Mouse (Mus musculus) liver, embryonic 16.5 days (tissue): ENCODE measurements around the gene Gm9789. TPM values are rescaled to one million over a fixed set of nuclear protein-coding genes. Genes with fewer than 3 reads are reported as not detected.
"Not testable (repeated sequence)": the region's sequence is repeated elsewhere in the genome, so short reads cannot be mapped to it uniquely, and the experiment has no call there.

Experiments
- ATAC-seq: fragments of 200-750 bp; cut with Nextera tagmentation; 2 replicates; pipeline ENCODE4 v1.8.0; 2017; ENCODE audit warnings: low read depth, mild to moderate bottlenecking, moderate number of reproducible peaks, moderate library complexity
- H3K27ac ChIP-seq: fragments of 300-500 bp; sonication (generic); 2 replicates; pipeline ENCODE4 v1.5.1; 2014; ENCODE audit warnings: mild to moderate bottlenecking, low read length
- H3K27me3 ChIP-seq: fragments of 300-500 bp; sonication (generic); 2 replicates; pipeline ENCODE4 v1.6.1; 2014; ENCODE audit warnings: low read depth, low read length, mixed read lengths; ENCODE audit not compliant: control insufficient read depth, insufficient read depth
- H3K36me3 ChIP-seq: fragments of 300-500 bp; sonication (generic); 2 replicates; pipeline ENCODE4 v1.6.1; 2014; ENCODE audit warnings: mild to moderate bottlenecking; ENCODE audit not compliant: control insufficient read depth, insufficient read depth
- H3K4me1 ChIP-seq: fragments of 300-500 bp; sonication (generic); 2 replicates; pipeline ENCODE4 v1.6.1; 2014; ENCODE audit warnings: low read depth, low read length, mixed read lengths; ENCODE audit not compliant: control insufficient read depth
- H3K4me2 ChIP-seq: fragments of 300-500 bp; sonication (generic); 2 replicates; pipeline ENCODE4 v1.6.1; 2014; ENCODE audit warnings: low read depth, low read length, mixed read lengths
- H3K4me3 ChIP-seq: fragments of 300-500 bp; sonication (generic); 2 replicates; pipeline ENCODE4 v1.5.1; 2014; ENCODE audit warnings: low read depth, mild to moderate bottlenecking, low read length
- H3K9ac ChIP-seq: fragments of 300-500 bp; sonication (generic); 2 replicates; pipeline ENCODE4 v1.6.1; 2014; ENCODE audit warnings: low read depth, low read length
- H3K9me3 ChIP-seq: fragments of 300-500 bp; sonication (generic); replicated peaks from 2 replicates; pipeline ENCODE4 v1.6.1; 2016; ENCODE audit warnings: low read length; ENCODE audit not compliant: control insufficient read depth
- WGBS: fragments of 180-500 bp; shearing (Covaris S2); extraction: QIAGEN DNeasy Blood & Tissue Kit; methylation state at CpG from one replicate; pipeline ENCODE4 v1.1.7; 2014; ENCODE audit not compliant: insufficient replicate concordance; 5-methylcytosine and 5-hydroxymethylcytosine counted together
- polyA plus RNA-seq: library from polyadenylated mRNA; unstranded; fragments of >200 nt; fragmentation: Nextera tagmentation; extraction: Ambion mirVana; gene quantifications from 2 replicates; pipeline ENCODE4 v1.2.1, GENCODE M21; 2015

Gene Gm9789
- polyA plus RNA-seq, result not detected in 2 replicates

GRCm38 (mm10) chr16:89157652-89158051, at the start of gene Gm9789:
Gene Gm9789, plus strand, starts transcription at chr16:89157952.
- H3K4me3 ChIP-seq, result no peak within 1 kb of the TSS
- no peak within 1 kb of the TSS for H3K4me2 ChIP-seq
- H3K27ac ChIP-seq, result no peak within 1 kb of the TSS
- no peak within 1 kb of the TSS for H3K9ac ChIP-seq
- WGBS, result 69% methylated on average over 4 of the region's 4 CpGs
- H3K9me3 ChIP-seq, result no peaks in the 10 kb centered on the region
- no peak for ATAC-seq
- H3K4me1 ChIP-seq, result no peaks in the 10 kb centered on the region
- H3K36me3 ChIP-seq, result no peaks in the 10 kb centered on the region
- H3K27me3 ChIP-seq, result no peaks in the 10 kb centered on the region

GRCm38 (mm10) chr16:89140551-89140950, 17.2 kb upstream of the Gm9789 start, which contains the start of gene Gm6358:
Gene Gm6358, plus strand, starts transcription at chr16:89140851.
- no peak within 1 kb of the TSS for H3K4me2 ChIP-seq
- no peaks in the 10 kb centered on the region for H3K4me1 ChIP-seq
- H3K27me3 ChIP-seq, result no peaks in the 10 kb centered on the region
- WGBS, result 78% methylated on average over 1 of the region's 1 CpGs
- H3K27ac ChIP-seq, result no peak within 1 kb of the TSS
- no peak within 1 kb of the TSS for H3K9ac ChIP-seq
- no peak for ATAC-seq
- no peak within 1 kb of the TSS for H3K4me3 ChIP-seq
- H3K9me3 ChIP-seq, result no peaks in the 10 kb centered on the region
- H3K36me3 ChIP-seq, result no peaks in the 10 kb centered on the region

- H3K4me1 ChIP-seq, result no peaks in the 10 kb centered on the region
- no peak within 1 kb of the TSS for H3K4me3 ChIP-seq
- WGBS, result 78% methylated on average over 1 of the region's 1 CpGs
- no peaks in the 10 kb centered on the region for H3K36me3 ChIP-seq
- H3K4me2 ChIP-seq, result no peak within 1 kb of the TSS
- no peaks in the 10 kb centered on the region for H3K9me3 ChIP-seq
- no peak within 1 kb of the TSS for H3K9ac ChIP-seq
- H3K27me3 ChIP-seq, result no peaks in the 10 kb centered on the region
- no peak for ATAC-seq
- no peak within 1 kb of the TSS for H3K27ac ChIP-seq
These were observed 7.0 kb upstream of the Gm9789 start, which contains the start of gene Gm10061 for GRCm38 (mm10) chr16:89150786-89151185. Gene Gm10061, plus strand, starts transcription at chr16:89151086.

GRCm38 (mm10) chr16:89169190-89169589, 11.4 kb downstream of the Gm9789 start, which contains the start of gene Gm7735:
Gene Gm7735, plus strand, starts transcription at chr16:89169490.
- not testable (repeated sequence) for H3K27me3 ChIP-seq, H3K4me3 ChIP-seq, ATAC-seq, H3K4me1 ChIP-seq, H3K27ac ChIP-seq, H3K36me3 ChIP-seq, H3K4me2 ChIP-seq, H3K9ac ChIP-seq, H3K9me3 ChIP-seq

- 52% methylated on average over 2 of the region's 2 CpGs for WGBS
- ATAC-seq, result no peak
- no peak within 1 kb of the TSS for H3K4me3 ChIP-seq
- no peak within 1 kb of the TSS for H3K4me2 ChIP-seq
- no peaks in the 10 kb centered on the region for H3K36me3 ChIP-seq
- H3K27me3 ChIP-seq, result no peaks in the 10 kb centered on the region
- H3K4me1 ChIP-seq, result no peaks in the 10 kb centered on the region
- H3K9ac ChIP-seq, result no peak within 1 kb of the TSS
- H3K9me3 ChIP-seq, result no peaks in the 10 kb centered on the region
- H3K27ac ChIP-seq, result no peak within 1 kb of the TSS
These were observed 16.7 kb downstream of the Gm9789 start, which contains the start of gene 1110057P08Rik for GRCm38 (mm10) chr16:89174435-89174834. Gene 1110057P08Rik, plus strand, starts transcription at chr16:89174735.

GRCm38 (mm10) chr16:89188621-89189020, 30.9 kb downstream of the Gm9789 start:
- no peaks in the 10 kb centered on the region for H3K4me1 ChIP-seq
- no peaks in the 10 kb centered on the region for H3K36me3 ChIP-seq
- H3K27ac ChIP-seq, result no peak overlapping the region
- H3K9ac ChIP-seq, result no peak overlapping the region
- 57% methylated on average over 4 of the region's 4 CpGs for WGBS
- no peak overlapping the region for H3K4me3 ChIP-seq
- no peak for ATAC-seq
- no peaks in the 10 kb centered on the region for H3K9me3 ChIP-seq
- no peaks in the 10 kb centered on the region for H3K27me3 ChIP-seq
- H3K4me2 ChIP-seq, result no peak overlapping the region

- Histone ChIP-seq H3K4me2 (no peak within 1 kb of the TSS), H3K4me3 (no peak within 1 kb of the TSS), H3K9me3 (no peaks in the 10 kb centered on the region), H3K27ac (no peak within 1 kb of the TSS), H3K4me1 (no peaks in the 10 kb centered on the region), H3K36me3 (no peaks in the 10 kb centered on the region), H3K27me3 (no peaks in the 10 kb centered on the region), H3K9ac (no peak within 1 kb of the TSS)
- WGBS, result 34% methylated on average over 1 of the region's 1 CpGs
- ATAC-seq, result no peak
These were observed 47.8 kb downstream of the Gm9789 start, which contains the start of gene Krtap20-2 for GRCm38 (mm10) chr16:89205561-89205960. Gene Krtap20-2, plus strand, starts transcription at chr16:89205861.

Other genes with a start within 250 kb of the Gm9789 start
- gene Krtap19-9b, start 225.7 kb upstream of the Gm9789 start, polyA plus RNA-seq, result not detected in 2 replicates
- gene Krtap16-3, start 195.1 kb upstream of the Gm9789 start, polyA plus RNA-seq, result not detected in 2 replicates
- gene Krtap22-2, start 147.2 kb upstream of the Gm9789 start, polyA plus RNA-seq, result not detected in 2 replicates
- gene Gm10229, start 142.7 kb upstream of the Gm9789 start, polyA plus RNA-seq, result not detected in 2 replicates
- gene Krtap6-1, start 126.3 kb upstream of the Gm9789 start, polyA plus RNA-seq, result not detected in 2 replicates
- not detected in 2 replicates for gene Gm10228, start 116.5 kb upstream of the Gm9789 start, polyA plus RNA-seq
- not detected in 2 replicates for gene Krtap6-5, start 110.1 kb upstream of the Gm9789 start, polyA plus RNA-seq
- gene 1110025L11Rik, start 94.0 kb upstream of the Gm9789 start, polyA plus RNA-seq, result not detected in 2 replicates
- not detected in 2 replicates for gene Krtap6-3, start 73.9 kb upstream of the Gm9789 start, polyA plus RNA-seq
- not detected in 2 replicates for gene Gm6358, start 17.1 kb upstream of the Gm9789 start, polyA plus RNA-seq
- gene Gm10061, start 6.9 kb upstream of the Gm9789 start, polyA plus RNA-seq, result not detected in 2 replicates
- gene Gm7735, start 11.5 kb downstream of the Gm9789 start, polyA plus RNA-seq, result not detected in 2 replicates
- gene 1110057P08Rik, start 16.8 kb downstream of the Gm9789 start, polyA plus RNA-seq, result not detected in 2 replicates
- gene Krtap20-2, start 47.9 kb downstream of the Gm9789 start, polyA plus RNA-seq, result not detected in 2 replicates
- not detected in 2 replicates for gene Krtap21-1, start 245.9 kb downstream of the Gm9789 start, polyA plus RNA-seq